Mouse (Mus musculus) spleen, adult 2 months (tissue): ENCODE results near the gene Znrd1as. TPM values are rescaled to one million over a fixed set of nuclear protein-coding genes. Genes with fewer than 3 reads are reported as not detected.
"Not testable (repeated sequence)": the region's sequence is repeated elsewhere in the genome, so short reads cannot be mapped to it uniquely, and the experiment has no call there.

ENCODE experiments used
- DNase-seq, 2 experiments: peaks; one replicate each; pipeline versions ENCODE4 v3.0.0 to v3.0.0-alpha.2; 2012 to 2021; ENCODE audit warnings: low spot score in 2 of 2, low read depth in 1 of 2
- H3K27ac ChIP-seq: fragments of 200-500 bp; 2 replicates; pipeline ENCODE4 v1.5.1; 2012; ENCODE audit warnings: low read length, inconsistent platforms; ENCODE audit not compliant: insufficient read depth
- H3K27me3 ChIP-seq: fragments of 200-500 bp; 2 replicates; pipeline ENCODE4 v1.6.1; 2012; ENCODE audit warnings: mild to moderate bottlenecking, moderate library complexity, low read length, inconsistent platforms; ENCODE audit not compliant: control insufficient read depth, insufficient read depth
- H3K36me3 ChIP-seq: fragments of 200-500 bp; 2 replicates; pipeline ENCODE4 v1.6.1; 2012; ENCODE audit warnings: mild to moderate bottlenecking, low read length, inconsistent platforms; ENCODE audit not compliant: control insufficient read depth, insufficient read depth
- H3K4me1 ChIP-seq: fragments of 200-500 bp; 2 replicates; pipeline ENCODE4 v1.6.1; 2011; ENCODE audit warnings: inconsistent platforms; ENCODE audit not compliant: control insufficient read depth, insufficient read depth, insufficient read length
- H3K4me3 ChIP-seq: fragments of 200-500 bp; 2 replicates; pipeline ENCODE4 v1.5.1; 2011; ENCODE audit warnings: mild to moderate bottlenecking, inconsistent platforms; ENCODE audit not compliant: insufficient read depth, insufficient read length; ENCODE audit errors: extremely low read depth
- CTCF ChIP-seq: fragments of 200-500 bp; IDR thresholded peaks from 2 replicates; pipeline ENCODE4 v1.5.1; 2011; ENCODE audit warnings: mild to moderate bottlenecking, inconsistent platforms; ENCODE audit not compliant: insufficient read depth, insufficient read length, insufficient replicate concordance; ENCODE audit errors: extremely low read depth
- POLR2A ChIP-seq: fragments of 200-500 bp; IDR thresholded peaks from 2 replicates; pipeline ENCODE4 v1.6.1; 2011; ENCODE audit warnings: low read depth, low read length, inconsistent platforms
- WGBS: fragments of 180-500 bp; shearing (Covaris S2); methylation state at CpG from one replicate; pipeline ENCODE4 v1.1.7; 2018; 5-methylcytosine and 5-hydroxymethylcytosine counted together
- polyA plus RNA-seq: library from polyadenylated mRNA; depleted of rRNA; stranded (reverse); fragments of >200 nt; gene quantifications from 2 replicates; pipeline ENCODE4 v1.2.3, GENCODE M21; 2012

The Znrd1as gene
- polyA plus RNA-seq, 1 experiment = 0.57 TPM

- Histone ChIP-seq H3K27ac (no peak overlapping the region), H3K27me3 (no peaks in the 10 kb centered on the region), H3K4me1 (no peaks in the 10 kb centered on the region), H3K36me3 (no peaks in the 10 kb centered on the region), H3K4me3 (no peak overlapping the region)
- DNase-seq = no peak
- TF ChIP-seq POLR2A (no peak), CTCF (no peak)
- WGBS = 60% methylated on average over 5 of the region's 5 CpGs
These were observed 24.1 kb downstream of the Znrd1as start for GRCm38 (mm10) chr17:36982253-36983155.

GRCm38 (mm10) chr17:36988475-36988874 is 30.1 kb downstream of the Znrd1as start:
- 21% methylated on average over 24 of the region's 24 CpGs for WGBS
- DNase-seq = no peak
- no peak overlapping the region for H3K4me3 ChIP-seq

GRCm38 (mm10) chr17:36989437-36989836 is 31.0 kb downstream of the Znrd1as start, which contains the start of gene H2-M5:
H2-M5 (minus strand) TSS chr17:36989537.
- Histone ChIP-seq H3K36me3 (no peaks in the 10 kb centered on the region), H3K27me3 (0 out of 2 replicates have a peak, but pooled peaks cover 1% of the 10 kb centered on the region), H3K4me1 (peaks cover 2% of the 10 kb centered on the region; the same call in 1 of the 2 replicates), H3K27ac (no peak within 1 kb of the TSS), H3K4me3 (no peak within 1 kb of the TSS)
- no peak for DNase-seq
- no peak for TF ChIP-seq CTCF
- TF ChIP-seq POLR2A = no peak
- 85% methylated on average over 5 of the region's 5 CpGs for WGBS

More at GRCm38 (mm10) chr17:36988475-36988874, 30.1 kb downstream of the Znrd1as start:
- Histone ChIP-seq H3K36me3 (no peaks in the 10 kb centered on the region), H3K27me3 (0 out of 2 replicates have a peak, but pooled peaks cover 1% of the 10 kb centered on the region), H3K4me1 (peaks cover 2% of the 10 kb centered on the region; the same call in 1 of the 2 replicates), H3K27ac (no peak overlapping the region)
- TF ChIP-seq POLR2A (no peak), CTCF (no peak)

DNA sequence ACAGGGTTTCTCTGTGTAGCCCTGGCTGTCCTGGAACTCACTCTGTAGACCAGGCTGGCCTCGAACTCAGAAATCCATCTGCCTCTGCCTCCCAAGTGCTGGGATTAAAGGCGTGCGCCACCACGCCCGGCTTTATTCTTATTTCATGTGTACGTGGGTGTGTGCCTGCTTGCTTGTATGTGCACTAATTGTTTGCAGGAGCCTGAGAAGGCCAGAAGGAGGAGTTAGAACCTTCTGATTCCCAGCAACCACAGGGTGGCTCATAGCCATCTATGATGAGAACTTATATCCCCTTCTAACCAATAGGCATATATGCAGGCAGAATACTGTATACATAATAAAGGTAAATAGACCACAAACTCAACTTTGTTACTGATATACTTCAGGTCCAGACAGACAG is 32.2 kb downstream of the Znrd1as start:
- H3K4me3 ChIP-seq, H3K27ac ChIP-seq, H3K36me3 ChIP-seq, H3K4me1 ChIP-seq, DNase-seq, H3K27me3 ChIP-seq: not testable (repeated sequence)
- 96% methylated on average over 6 of the region's 6 CpGs for WGBS

GRCm38 (mm10) chr17:36992336-36993104 is 34.1 kb downstream of the Znrd1as start:
- Histone ChIP-seq H3K27ac (no peak overlapping the region), H3K4me1 (peaks cover 2% of the 10 kb centered on the region; the same call in 1 of the 2 replicates), H3K4me3 (no peak overlapping the region), H3K36me3 (no peaks in the 10 kb centered on the region), H3K27me3 (0 out of 2 replicates have a peak, but pooled peaks cover 1% of the 10 kb centered on the region)
- TF ChIP-seq POLR2A (no peak), CTCF (no peak)
- 9% methylated on average over 3 of the region's 3 CpGs for WGBS
- no peak for DNase-seq

- WGBS = 78% methylated on average over 4 of the region's 4 CpGs
- TF ChIP-seq CTCF (no peak), POLR2A (no peak)
- Histone ChIP-seq H3K27me3 (no peaks in the 10 kb centered on the region), H3K36me3 (no peaks in the 10 kb centered on the region), H3K27ac (no peak overlapping the region), H3K4me3 (no peak overlapping the region), H3K4me1 (peaks cover 2% of the 10 kb centered on the region; the same call in 1 of the 2 replicates)
- no peak for DNase-seq
These were observed 35.5 kb downstream of the Znrd1as start for GRCm38 (mm10) chr17:36993770-36994325.
